18 mouse cellular contexts compared by ENCODE assay signal in the genomic region with DNA sequence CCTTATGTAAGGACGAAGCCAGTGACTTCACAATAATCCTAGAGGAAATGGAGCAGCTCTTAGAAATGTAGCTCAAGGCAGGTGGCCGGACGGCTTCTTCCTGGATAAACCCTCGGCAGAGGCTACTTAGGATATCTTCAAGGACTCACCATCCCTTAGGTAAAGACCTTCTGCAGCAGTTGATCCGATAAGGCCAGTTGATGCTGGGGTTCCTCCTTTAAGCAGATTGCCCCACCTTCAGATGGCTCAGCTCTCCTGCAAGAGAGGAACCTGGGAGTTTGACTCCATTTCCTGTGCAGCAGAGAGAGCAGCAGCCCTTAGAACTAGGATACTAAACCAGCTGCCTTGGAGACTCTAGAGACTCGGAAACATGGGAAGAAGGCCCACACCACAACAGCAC. TPM values are rescaled to one million over a fixed set of nuclear protein-coding genes. Genes with fewer than 3 reads are reported as not detected.
DNase-seq lines count a peak whose midpoint lies in the region; ATAC-seq and TF ChIP-seq lines count a peak whose summit lies in the region.
"Had no signal": no experiment of that assay in that cellular context is flagged by ENCODE, and none has a peak within 500 bp of the region (broad histone marks: within the 10 kb centered on the region; RNA-seq: fewer than 3 reads in every experiment).

No protein-coding gene starts in this region.

- H3K27me3 ChIP-seq in MEL (ENCODE audit: control insufficient read depth in 1 of 2, insufficient read depth in 2 of 2, low read length in 2 of 2): no peaks in the 10 kb centered on the region
- H3K27me3 ChIP-seq: embryonic facial prominence, embryonic 12.5 days; forebrain, embryonic 13.5 days; forebrain, embryonic 15.5 days had no signal

- no peak for TF ChIP-seq CTCF in MEL (IDR thresholded peaks at IDR 0.05 in 2 of 3, conservative IDR thresholded peaks at IDR 0.05 in 1 of 3; ENCODE audit: control insufficient read depth in 1 of 3, insufficient read depth in 1 of 3, low read depth in 2 of 3, low read length in 3 of 3, poor library complexity in 1 of 3, severe bottlenecking in 1 of 3)

- peak; percentile 41 for DNase-seq in MEL (ENCODE audit: low read depth, low spot score)
- DNase-seq in gastrocnemius, postnatal 4 days (ENCODE audit: low spot score in 2 of 2): no peak
- no peak for DNase-seq in left cerebral cortex, postnatal 4 days
- DNase-seq: adrenal gland, adult 2 months; adrenal gland, postnatal 14 days; adrenal gland, postnatal 36 days; cerebellum, adult 11-12 months; cerebellum, adult 2 months; cerebellum, adult 9-10 months; cerebellum, postnatal 10 days; cerebellum, postnatal 25 days; forebrain, postnatal 0 days had no signal

- peak; percentile 44; the same call in 1 of the 2 replicates for ATAC-seq in granulocyte monocyte progenitor cell, adult 5-6 weeks (replicated peaks; ENCODE audit: poor library complexity, severe bottlenecking)
- ATAC-seq in megakaryocyte progenitor cell, adult 5-6 weeks (replicated peaks; ENCODE audit: poor library complexity): peak; percentile 50; the same call in 1 of the 2 replicates
- ATAC-seq: forebrain, embryonic 13.5 days; forebrain, embryonic 15.5 days; forebrain, postnatal 0 days had no signal

- TF ChIP-seq POLR2A in MEL (IDR thresholded peaks at IDR 0.05; ENCODE audit: control insufficient read depth in 1 of 2, insufficient read depth in 1 of 2, low read depth in 1 of 2, low read length in 2 of 2, poor library complexity in 1 of 2): no peak

- no peaks in the 10 kb centered on the region for H3K79me2 ChIP-seq in MEL (ENCODE audit: control insufficient read depth, insufficient read depth, low read length, poor library complexity)

- TF ChIP-seq EP300 in MEL (IDR thresholded peaks at IDR 0.05; ENCODE audit: low read depth in 1 of 2, low read length in 2 of 2): no peak

- no peak for TF ChIP-seq RAD21 in MEL (IDR thresholded peaks at IDR 0.05; ENCODE audit: low read depth, low read length)

- H3K9ac ChIP-seq in MEL (ENCODE audit: control insufficient read depth, low read depth, low read length, poor library complexity, severe bottlenecking): no peak overlapping the region
- H3K9ac ChIP-seq: embryonic facial prominence, embryonic 12.5 days; forebrain, embryonic 13.5 days; forebrain, embryonic 15.5 days; forebrain, postnatal 0 days had no signal

- H3K27ac ChIP-seq in MEL (ENCODE audit: control insufficient read depth, low read depth, low read length): no peak overlapping the region
- H3K27ac ChIP-seq: embryonic facial prominence, embryonic 10.5 days; embryonic facial prominence, embryonic 12.5 days; forebrain, embryonic 13.5 days; forebrain, embryonic 15.5 days had no signal

- no peaks in the 10 kb centered on the region for H3K9me3 ChIP-seq in MEL (replicated peaks; ENCODE audit: insufficient read depth, low read length)
- H3K9me3 ChIP-seq: embryonic facial prominence, embryonic 10.5 days; embryonic facial prominence, embryonic 12.5 days; forebrain, embryonic 13.5 days; forebrain, embryonic 15.5 days had no signal

- H3K4me1 ChIP-seq in MEL (ENCODE audit: control insufficient read depth in 1 of 2, insufficient read depth in 2 of 2, low read length in 2 of 2): peaks cover 0 to 3% of the 10 kb centered on the region in 2 experiments; a peak in 2 of 4 replicates
- H3K4me1 ChIP-seq: embryonic facial prominence, embryonic 12.5 days; forebrain, embryonic 13.5 days; forebrain, embryonic 15.5 days had no signal

- peaks cover 3 to 9% of the 10 kb centered on the region in 2 experiments for H3K36me3 ChIP-seq in MEL (ENCODE audit: control insufficient read depth in 1 of 2, insufficient read depth in 2 of 2, low read length in 2 of 2)

- no peak overlapping the region for H3K4me3 ChIP-seq in MEL (ENCODE audit: control insufficient read depth in 1 of 2, insufficient read depth in 1 of 2, low read depth in 2 of 2, low read length in 2 of 2)
- H3K4me3 ChIP-seq: embryonic facial prominence, embryonic 10.5 days; embryonic facial prominence, embryonic 12.5 days; forebrain, embryonic 13.5 days; forebrain, embryonic 15.5 days had no signal

- intact Hi-C loops in left cerebral cortex, postnatal 4 days (cut with DNase I): no loop called here

TF ChIP-seq in MEL, 35 proteins besides CTCF, POLR2A, EP300 and RAD21:
- TF ChIP-seq E2F4 (IDR thresholded peaks at IDR 0.05; ENCODE audit: borderline replicate concordance, low read depth, low read length) (no peak), ZMIZ1 (IDR thresholded peaks at IDR 0.05; ENCODE audit: low read depth, low read length) (no peak), NELFE (IDR thresholded peaks at IDR 0.05; ENCODE audit: low read depth, low read length) (no peak), ZKSCAN1 (IDR thresholded peaks at IDR 0.05; ENCODE audit: low read depth, low read length) (no peak), TBP (IDR thresholded peaks at IDR 0.05; ENCODE audit: low read depth, low read length) (no peak), SIN3A (IDR thresholded peaks at IDR 0.05; ENCODE audit: low read length) (no peak)

RNA-seq across cellular contexts. Expression of gene Knstrn, which starts 20.3 kb away (rescaled TPM):
- total RNA-seq in MEL (2012; rRNA removed): 80.6 and 83.6 TPM in 2 replicates
- polyA plus RNA-seq in MEL (2012; ENCODE audit: insufficient read depth in 1 of 2, insufficient read length in 2 of 2, low read depth in 1 of 2, low replicate concordance in 2 of 2, missing spikeins in 1 of 2): 100 to 1,000 TPM; 132 to 138 TPM
- 57.9 and 61.3 TPM in 2 replicates for total RNA-seq in granulocyte monocyte progenitor cell, adult 5-6 weeks (2014; fragmentation: Nextera tagmentation)
- total RNA-seq in granulocyte monocyte progenitor cell, adult 5-6 weeks (2017): 190 and 228 TPM in 2 replicates
- 50.8 and 55.8 TPM in 2 replicates for total RNA-seq in megakaryocyte progenitor cell, adult 5-6 weeks (2015)
- 215 and 245 TPM in 2 replicates for total RNA-seq in megakaryocyte progenitor cell, adult 5-6 weeks (2017)
- total RNA-seq in gastrocnemius, postnatal 4 days (2021): 10 to 100 TPM; 18.5 to 23.0 TPM
- 1 to 10 TPM; 7.6 to 8.3 TPM for total RNA-seq in left cerebral cortex, postnatal 4 days (2021)

RNA-seq across cellular contexts. Expression of gene Ivd, which starts 27.7 kb away (rescaled TPM):
- total RNA-seq in MEL (2012; rRNA removed): 17.1 and 21.2 TPM in 2 replicates
- polyA plus RNA-seq in MEL (2012; ENCODE audit: insufficient read depth in 1 of 2, insufficient read length in 2 of 2, low read depth in 1 of 2, low replicate concordance in 2 of 2, missing spikeins in 1 of 2): 10 to 100 TPM in 1 of 2 experiments, not detected in 1; 33.4 TPM
- total RNA-seq in granulocyte monocyte progenitor cell, adult 5-6 weeks (2014; fragmentation: Nextera tagmentation): 59.9 and 60.9 TPM in 2 replicates
- 34.6 and 45.3 TPM in 2 replicates for total RNA-seq in granulocyte monocyte progenitor cell, adult 5-6 weeks (2017)
- total RNA-seq in megakaryocyte progenitor cell, adult 5-6 weeks (2015): 25.9 and 29.6 TPM in 2 replicates
- 37.4 and 39.7 TPM in 2 replicates for total RNA-seq in megakaryocyte progenitor cell, adult 5-6 weeks (2017)
- 10 to 100 TPM; 71.4 to 74.5 TPM for total RNA-seq in gastrocnemius, postnatal 4 days (2021)
- 10 to 100 TPM; 50.7 to 57.6 TPM for total RNA-seq in left cerebral cortex, postnatal 4 days (2021)

RNA-seq across cellular contexts. Expression of gene Disp2, which starts 54.5 kb away (rescaled TPM):
- 0.15 and 0.29 TPM in 2 replicates for total RNA-seq in MEL (2012; rRNA removed)
- under 1 TPM in 1 of 2 experiments, not detected in 1; 0.43 TPM for polyA plus RNA-seq in MEL (2012; ENCODE audit: insufficient read depth in 1 of 2, insufficient read length in 2 of 2, low read depth in 1 of 2, low replicate concordance in 2 of 2, missing spikeins in 1 of 2)
- total RNA-seq in granulocyte monocyte progenitor cell, adult 5-6 weeks (2014; fragmentation: Nextera tagmentation): not detected in 2 replicates
- not detected in 2 replicates for total RNA-seq in granulocyte monocyte progenitor cell, adult 5-6 weeks (2017)
- not detected in 2 replicates for total RNA-seq in megakaryocyte progenitor cell, adult 5-6 weeks (2015)
- not detected in 2 replicates for total RNA-seq in megakaryocyte progenitor cell, adult 5-6 weeks (2017)
- under 1 TPM; 0.13 to 0.15 TPM for total RNA-seq in gastrocnemius, postnatal 4 days (2021)
- 100 to 1,000 TPM; 109 to 128 TPM for total RNA-seq in left cerebral cortex, postnatal 4 days (2021)

Comparison
In these comparisons a context has a peak if more than half of its experiments do, and no peak if none do; other contexts are left out.
1. RNA of gene Disp2, which starts 54.5 kb away (total RNA-seq): 109 to 128 TPM in left cerebral cortex, postnatal 4 days; 0.15 to 0.29 TPM in MEL, 0.13 to 0.15 TPM in gastrocnemius, postnatal 4 days, not detected in granulocyte monocyte progenitor cell, adult 5-6 weeks and not detected in megakaryocyte progenitor cell, adult 5-6 weeks; every median in the first group is over 10 times any median in the second.